Mouse (Mus musculus) liver, adult 2 months (tissue): ENCODE data around the gene Sema3f.

Experiments
- CTCF ChIP-seq: fragments of 200-500 bp; IDR thresholded peaks from 2 replicates; pipeline ENCODE4 v1.5.1; 2011; ENCODE audit warnings: low read depth, low read length, control low read depth
- POLR2A ChIP-seq: fragments of 200-500 bp; IDR thresholded peaks from 2 replicates; pipeline ENCODE4 v1.6.1; 2011; ENCODE audit warnings: low read length, control low read depth; ENCODE audit not compliant: insufficient read depth; ENCODE audit errors: extremely low read depth

- TF ChIP-seq POLR2A: no peak
- no peak for TF ChIP-seq CTCF
Observed at GRCm38 (mm10) chr9:107703337-107704122, 6.7 kb downstream of the Sema3f start.
